Mouse (Mus musculus): ENCODE data around the gene Eef1akmt3.
A peak's percentile ranks its signal among the peaks of the same experiment; 100 is the strongest.

Gene Eef1akmt3

DNA sequence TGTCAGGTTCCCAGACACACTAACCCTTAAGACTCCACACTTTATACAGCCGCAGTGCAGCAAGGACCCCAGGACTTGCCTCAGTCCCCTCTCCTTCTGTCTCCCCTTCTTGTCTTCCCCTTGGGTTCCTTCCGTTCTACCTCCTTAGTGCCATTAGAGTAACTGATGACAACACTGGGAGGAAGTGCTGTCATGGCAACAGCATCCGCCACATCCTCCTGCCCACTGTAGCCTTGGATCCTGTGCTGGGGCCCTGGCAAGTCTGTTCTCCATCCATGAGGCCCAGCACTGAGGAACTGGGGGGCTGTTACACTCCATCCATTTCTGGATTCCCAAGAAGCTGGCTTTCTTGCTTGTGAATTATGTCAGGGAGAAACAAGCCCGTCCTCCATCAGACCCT is 34.8 kb upstream of the Eef1akmt3 start:
- no peak for TF ChIP-seq GATA4 (IDR thresholded peaks at IDR 0.05; ENCODE audit: insufficient replicate concordance, low read length)

DNA sequence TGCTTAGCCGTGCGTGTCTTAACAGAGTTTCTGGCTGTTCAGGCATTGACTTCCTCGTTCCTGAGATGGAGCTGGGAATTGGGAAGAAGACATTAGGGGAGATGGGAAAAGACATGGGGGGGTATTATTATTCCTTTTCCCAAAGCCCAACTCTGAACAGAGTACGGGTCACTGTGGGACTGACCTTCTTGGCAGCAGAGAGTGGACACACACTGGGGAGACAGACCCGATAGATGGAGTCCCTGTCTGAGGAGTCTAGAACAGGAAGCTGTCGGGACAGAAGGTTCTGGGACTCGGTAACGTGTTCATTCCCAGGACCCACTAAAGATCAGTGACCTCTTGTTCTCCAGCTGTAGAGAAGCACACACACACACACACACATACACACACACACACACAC is 34.3 kb upstream of the Eef1akmt3 start:
- no peak for TF ChIP-seq GATA4 (IDR thresholded peaks at IDR 0.05; ENCODE audit: insufficient replicate concordance, low read length)

DNA sequence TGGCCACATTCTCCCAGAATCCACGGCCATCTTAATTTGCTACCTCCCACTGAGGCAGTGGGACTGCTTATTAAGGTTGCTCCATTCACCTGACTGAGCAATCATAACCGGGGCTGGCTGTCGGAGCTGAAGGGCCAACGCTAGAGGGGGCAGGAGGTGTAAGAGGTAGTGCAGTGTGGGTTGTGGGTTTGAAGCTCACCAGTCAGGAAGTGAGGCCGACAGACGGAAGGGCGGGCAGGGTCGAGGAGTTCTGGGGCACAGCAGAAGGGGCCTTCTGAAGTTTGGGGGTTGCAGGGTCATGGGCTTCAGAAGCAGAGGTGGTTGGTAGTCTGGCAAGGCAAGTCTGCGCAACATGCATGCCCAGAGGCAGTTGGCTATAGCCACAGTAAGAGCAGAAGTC is 33.8 kb upstream of the Eef1akmt3 start, which contains the start of gene Agap2:
Agap2 (plus strand) TSS at position 205 of the 400 bp plus-strand sequence.
- TF ChIP-seq GATA4 (IDR thresholded peaks at IDR 0.05; ENCODE audit: insufficient replicate concordance, low read length) = no peak

DNA sequence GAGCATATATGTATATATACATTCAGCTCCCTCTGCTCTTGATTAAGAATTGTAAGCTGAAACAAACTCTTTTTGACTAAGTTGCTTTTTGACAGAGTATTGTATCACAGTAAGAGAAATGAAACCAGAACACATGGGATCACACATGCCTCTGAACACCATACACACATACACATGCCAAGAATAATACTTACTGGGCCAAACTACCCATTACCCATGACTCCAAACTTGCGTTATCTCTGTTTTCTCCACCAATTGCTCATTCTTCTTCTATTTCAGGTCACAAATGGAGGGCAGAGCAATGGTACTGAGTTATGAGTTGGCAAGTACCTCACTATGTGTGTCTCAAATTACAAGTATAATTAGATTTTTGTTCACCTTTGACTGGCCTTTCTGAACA is 32.7 kb upstream of the Eef1akmt3 start:
- no peak for TF ChIP-seq GATA4 (IDR thresholded peaks at IDR 0.05; ENCODE audit: insufficient replicate concordance, low read length)

DNA sequence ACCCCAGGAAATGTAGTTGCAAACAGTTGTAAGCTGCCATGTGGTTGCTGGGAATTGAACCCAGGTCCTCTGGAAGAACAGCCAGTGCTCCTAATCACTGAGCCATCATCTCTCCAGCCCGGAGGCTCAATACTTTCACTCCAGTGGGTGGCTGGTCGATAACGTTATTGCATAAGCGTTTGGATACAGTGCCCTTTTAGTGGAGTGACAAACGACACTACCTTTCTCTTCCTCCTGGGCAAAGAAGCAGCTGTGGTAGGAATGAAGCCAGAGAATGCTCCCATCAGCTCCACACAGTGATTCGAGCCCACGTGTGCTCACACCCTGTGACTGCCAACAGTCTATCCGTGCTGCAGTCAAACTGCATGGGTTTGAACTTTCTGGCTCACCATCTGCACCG is 29.9 kb upstream of the Eef1akmt3 start:
- TF ChIP-seq GATA4 (IDR thresholded peaks at IDR 0.05; ENCODE audit: insufficient replicate concordance, low read length) = 0 out of 2 replicates have a peak, but pooled peaks have one; percentile 10

DNA sequence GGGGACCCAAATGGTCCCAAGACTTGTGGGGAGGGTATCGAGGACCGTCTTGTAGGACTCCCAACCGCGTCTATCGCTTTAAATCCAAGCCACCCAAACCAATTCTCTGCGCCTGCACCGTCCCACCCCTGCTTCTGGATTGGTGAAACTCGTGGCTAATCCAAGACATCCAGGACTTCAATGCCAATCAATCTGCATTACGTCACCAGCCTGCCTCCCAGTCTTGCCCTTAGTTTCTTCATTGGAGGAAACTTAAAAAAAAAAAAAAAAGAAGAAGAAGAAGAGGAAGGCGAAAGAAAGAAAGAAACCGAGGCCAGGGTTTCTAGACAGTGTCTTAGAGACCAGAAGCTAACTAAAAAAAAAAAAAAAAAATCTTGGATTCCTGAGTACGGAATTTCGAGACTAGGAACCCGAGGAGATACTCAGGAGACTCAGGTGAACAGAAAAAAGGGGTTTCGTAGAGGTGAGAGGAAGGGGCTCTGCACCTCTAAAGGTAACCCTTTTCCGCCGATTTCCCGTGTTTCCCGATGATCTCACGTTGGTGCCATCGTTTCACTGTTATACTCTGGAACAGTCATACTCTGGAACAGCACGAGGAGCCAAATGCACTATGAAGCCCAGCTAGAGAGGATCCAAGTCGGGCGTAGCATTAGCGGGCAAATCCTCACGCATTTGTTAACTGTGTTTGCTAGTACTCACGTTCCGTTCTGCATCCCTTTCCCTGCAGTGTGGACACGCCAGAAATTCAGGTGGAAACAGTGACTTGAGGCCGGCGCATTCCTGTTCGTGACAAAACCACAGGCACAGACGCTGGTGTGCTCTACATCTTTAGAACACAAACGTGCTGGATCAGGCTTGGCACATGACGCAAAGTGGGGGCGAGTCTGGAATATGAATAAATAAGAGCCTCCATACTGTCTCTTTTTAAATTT is 29.1 kb upstream of the Eef1akmt3 start, which contains the start of gene Tspan31:
Tspan31 (minus strand) TSS at position 75 of the 932 bp plus-strand sequence.
- TF ChIP-seq GATA4 (IDR thresholded peaks at IDR 0.05; ENCODE audit: insufficient replicate concordance, low read length) = no peak; the same call in 1 of the 2 replicates

DNA sequence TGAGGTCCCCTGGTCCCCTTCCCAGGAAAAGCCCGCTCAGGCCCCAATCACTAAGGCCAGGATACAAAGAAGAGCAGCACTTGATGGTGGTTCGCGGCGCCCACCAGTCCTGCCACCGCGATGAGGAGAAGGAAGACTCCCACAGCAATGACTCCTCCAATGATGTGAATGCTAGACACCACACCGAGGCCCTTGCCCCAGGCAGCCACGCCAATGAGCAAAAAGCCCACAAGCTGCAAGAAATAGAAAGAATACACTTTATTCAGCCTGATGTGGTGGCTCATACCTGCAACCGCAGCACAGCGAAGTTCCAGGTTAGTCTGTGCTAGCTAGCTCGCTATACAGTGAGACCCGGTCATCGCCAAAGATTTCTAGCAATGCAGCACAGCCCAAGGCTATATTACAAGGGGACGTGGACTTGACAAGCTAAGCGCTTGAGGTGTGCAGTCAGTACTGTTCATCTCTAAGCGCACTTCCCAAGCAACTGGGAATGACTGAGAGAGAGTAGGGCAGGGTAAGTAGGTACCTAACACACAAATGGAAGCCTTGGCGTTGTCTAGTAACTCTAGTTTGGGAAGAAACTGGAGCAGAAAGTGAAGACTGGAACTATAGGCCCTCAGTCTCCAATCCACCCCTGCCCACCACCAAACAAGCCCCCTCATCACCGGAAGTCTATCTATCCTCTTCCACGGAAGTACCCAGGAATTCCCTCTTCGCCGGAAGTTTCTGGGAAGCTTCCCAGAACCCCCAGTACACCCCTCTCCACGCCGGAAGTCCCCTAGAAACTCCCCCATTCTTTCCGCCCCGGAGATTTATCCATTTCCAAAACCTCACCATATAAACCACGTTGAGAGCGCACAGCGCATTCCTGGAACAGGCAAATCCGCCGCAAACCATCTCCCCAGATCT is 28.2 kb upstream of the Eef1akmt3 start:
- no peak for TF ChIP-seq GATA4 (IDR thresholded peaks at IDR 0.05; ENCODE audit: insufficient replicate concordance, low read length)

DNA sequence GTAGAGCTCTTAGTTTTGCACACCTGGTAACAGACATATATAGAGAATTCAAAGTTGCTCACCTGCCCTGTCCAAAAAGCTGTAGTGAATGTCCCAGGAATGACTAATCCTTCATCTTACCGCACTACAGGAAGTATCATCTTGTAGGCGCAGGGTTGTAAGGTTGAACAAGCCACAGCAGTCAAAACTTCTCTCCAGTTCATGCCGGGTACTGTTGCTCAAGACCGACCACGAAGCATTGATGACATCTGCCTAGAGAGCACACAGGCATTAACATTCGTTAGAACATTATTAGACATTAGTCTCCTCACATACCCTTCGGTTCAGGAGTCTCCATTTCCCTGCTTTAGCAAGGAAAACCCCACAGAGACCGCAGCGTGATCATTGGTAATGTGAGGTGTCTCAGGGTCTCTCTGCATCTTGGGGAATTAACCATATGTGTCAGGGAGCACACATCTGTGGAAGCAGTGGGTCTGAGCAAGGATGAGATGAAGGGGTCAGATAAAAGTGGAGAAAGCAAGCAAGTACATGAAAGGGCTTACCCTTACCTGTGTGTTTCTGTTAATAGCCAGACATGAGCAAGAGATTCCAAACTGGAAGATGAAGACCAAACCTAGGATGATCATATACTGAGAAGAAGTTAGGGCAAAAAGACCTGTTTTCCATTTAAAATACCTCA is 27.2 kb upstream of the Eef1akmt3 start:
- TF ChIP-seq GATA4 (IDR thresholded peaks at IDR 0.05; ENCODE audit: insufficient replicate concordance, low read length) = no peak

DNA sequence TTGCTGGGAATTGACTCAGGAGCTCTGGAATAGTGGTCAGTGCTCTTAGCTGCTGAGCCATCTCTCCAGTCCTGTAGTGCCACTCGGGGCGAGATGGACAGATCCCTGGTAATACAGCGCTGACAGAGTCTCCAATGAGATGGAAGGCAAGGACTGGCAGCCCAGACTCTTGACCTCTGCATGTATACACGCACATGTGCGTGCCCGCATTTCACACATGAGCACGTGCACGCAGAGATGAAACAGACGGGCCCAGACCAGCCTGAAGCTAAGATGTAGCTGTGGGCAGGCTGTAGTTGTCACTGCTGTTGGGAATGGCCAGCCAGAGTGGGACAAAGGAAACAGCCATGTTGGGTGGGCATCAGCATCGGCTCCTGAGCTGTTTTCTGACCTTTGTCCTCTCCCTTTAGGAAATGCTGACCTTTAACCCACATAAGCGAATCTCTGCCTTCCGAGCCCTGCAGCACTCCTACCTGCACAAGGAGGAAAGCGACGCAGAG is 25.3 kb upstream of the Eef1akmt3 start:
- TF ChIP-seq GATA4 (IDR thresholded peaks at IDR 0.05; ENCODE audit: insufficient replicate concordance, low read length) = no peak

DNA sequence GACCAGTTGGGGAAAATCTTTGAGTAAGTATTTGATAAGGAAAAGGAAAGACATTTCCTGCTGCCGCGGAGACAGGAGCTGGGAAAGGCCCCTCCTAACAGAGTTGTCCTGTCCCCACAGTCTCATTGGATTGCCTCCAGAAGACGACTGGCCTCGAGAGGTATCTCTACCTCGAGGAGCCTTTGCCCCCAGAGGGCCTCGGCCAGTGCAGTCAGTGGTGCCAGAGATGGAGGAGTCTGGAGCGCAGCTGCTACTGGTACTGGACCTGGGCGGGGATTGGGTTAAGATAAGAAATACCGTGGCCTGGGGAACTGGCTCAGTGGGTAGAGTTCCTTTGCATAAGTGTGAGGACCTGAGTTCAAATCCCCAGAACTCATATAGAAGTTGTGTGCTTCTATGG is 24.7 kb upstream of the Eef1akmt3 start:
- TF ChIP-seq GATA4 (IDR thresholded peaks at IDR 0.05; ENCODE audit: insufficient replicate concordance, low read length) = no peak; the same call in 1 of the 2 replicates

DNA sequence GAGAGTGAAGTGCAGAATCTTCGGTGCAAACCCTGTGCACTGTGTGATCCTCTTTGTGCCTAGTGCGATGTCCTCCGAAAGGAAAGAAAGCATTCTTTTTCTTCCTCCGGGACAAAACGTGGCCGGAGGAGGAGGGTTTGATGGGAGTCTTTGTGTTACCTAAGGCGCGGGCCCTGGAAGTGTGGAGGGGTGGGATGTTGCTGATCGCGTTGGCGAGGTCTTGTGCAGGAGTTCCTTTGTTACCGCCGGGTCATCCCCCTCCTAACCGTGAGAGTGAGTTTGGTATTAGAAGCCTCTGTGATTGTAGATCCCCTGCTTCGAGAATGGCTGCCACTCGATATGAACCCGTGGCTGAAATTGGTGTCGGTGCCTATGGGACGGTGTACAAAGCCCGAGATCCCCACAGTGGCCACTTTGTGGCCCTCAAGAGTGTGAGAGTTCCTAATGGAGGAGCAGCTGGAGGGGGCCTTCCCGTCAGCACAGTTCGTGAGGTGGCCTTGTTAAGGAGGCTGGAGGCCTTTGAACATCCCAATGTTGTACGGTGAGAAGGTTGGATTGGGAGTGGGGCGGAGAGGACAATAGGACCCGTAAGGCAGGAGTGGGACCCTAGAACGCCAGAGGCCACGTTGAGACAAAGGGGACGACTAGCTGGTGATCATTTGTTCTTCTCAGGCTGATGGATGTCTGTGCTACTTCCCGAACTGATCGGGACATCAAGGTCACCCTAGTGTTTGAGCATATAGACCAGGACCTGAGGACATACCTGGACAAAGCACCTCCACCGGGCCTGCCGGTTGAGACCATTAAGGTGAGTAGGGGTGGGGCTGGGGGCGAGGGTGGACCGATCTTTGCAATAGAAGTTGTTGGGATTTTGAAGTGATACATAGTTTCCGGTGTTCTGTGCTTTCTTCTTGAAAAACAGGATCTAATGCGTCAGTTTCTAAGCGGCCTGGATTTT is 22.9 kb upstream of the Eef1akmt3 start:
- no peak for TF ChIP-seq GATA4 (IDR thresholded peaks at IDR 0.05; ENCODE audit: insufficient replicate concordance, low read length)

DNA sequence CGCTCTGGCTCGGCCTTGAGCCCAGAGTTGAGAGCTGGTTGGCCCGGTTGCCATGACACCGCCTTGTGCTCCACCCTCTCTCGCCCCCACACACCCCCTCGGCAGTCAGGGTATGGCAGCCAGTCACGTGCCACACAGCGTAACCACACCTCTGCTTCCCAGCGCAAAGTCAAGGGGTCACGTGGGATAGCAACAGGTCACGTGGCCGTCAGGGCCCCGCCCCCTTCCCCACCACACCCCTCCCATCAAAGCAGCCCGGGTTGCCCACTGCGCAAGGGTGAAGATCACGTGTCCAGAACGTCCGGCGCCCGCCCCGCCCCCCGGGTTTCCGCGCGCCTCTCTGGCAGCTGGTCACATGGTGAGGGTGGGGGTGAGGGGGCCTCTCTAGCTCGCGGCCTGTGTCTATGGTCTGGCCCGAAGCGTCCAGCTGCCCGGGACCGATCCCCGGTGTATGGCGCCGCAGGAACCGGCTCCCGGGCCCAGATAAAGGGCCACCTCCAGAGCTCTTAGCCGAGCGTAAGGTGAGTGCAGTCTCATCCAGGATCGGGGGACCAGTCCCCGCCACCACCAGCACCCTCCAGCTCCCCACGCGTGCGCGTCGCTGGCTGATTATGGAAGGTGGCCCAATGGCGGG is 22.0 kb upstream of the Eef1akmt3 start, which contains the start of gene Cdk4:
Cdk4 (plus strand) TSS at position 296 of the 634 bp plus-strand sequence.
- no peak for TF ChIP-seq GATA4 (IDR thresholded peaks at IDR 0.05; ENCODE audit: insufficient replicate concordance, low read length)

DNA sequence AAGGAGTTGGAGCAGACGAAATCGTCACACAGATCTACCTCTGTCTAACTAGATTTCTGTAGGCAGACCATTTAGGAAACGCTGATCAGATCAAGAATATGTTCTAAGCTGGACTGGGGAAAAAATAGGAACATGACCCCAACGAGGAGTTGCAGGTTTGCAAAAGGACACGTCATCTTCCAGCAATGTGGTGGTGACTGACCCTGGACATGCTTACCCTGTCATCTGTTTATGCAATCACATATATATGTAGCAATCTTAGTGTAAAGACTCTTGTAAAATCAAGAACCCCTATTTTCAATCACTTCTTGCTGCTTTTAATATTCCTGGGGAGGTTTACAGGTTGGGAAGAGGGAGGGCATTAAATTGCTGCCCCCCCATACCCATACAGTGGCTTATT is 21.2 kb upstream of the Eef1akmt3 start:
- TF ChIP-seq GATA4 (IDR thresholded peaks at IDR 0.05; ENCODE audit: insufficient replicate concordance, low read length) = no peak
